Mouse (Mus musculus) small intestine, adult 2 months (tissue): ENCODE results near the gene Syt13.

Experiments used
- CTCF ChIP-seq: fragments of 200-500 bp; IDR thresholded peaks from 2 replicates; pipeline ENCODE4 v1.5.1; 2012; ENCODE audit warnings: low read depth, mild to moderate bottlenecking, control low read depth, inconsistent platforms, low read length, moderate library complexity, mixed read lengths; ENCODE audit not compliant: insufficient replicate concordance, insufficient read length; ENCODE audit errors: extremely low read depth
- POLR2A ChIP-seq: fragments of 200-500 bp; IDR thresholded peaks from 2 replicates; pipeline ENCODE4 v1.6.1; 2012; ENCODE audit warnings: low read depth, mild to moderate bottlenecking, control low read depth, inconsistent platforms, low read length, moderate library complexity

DNA sequence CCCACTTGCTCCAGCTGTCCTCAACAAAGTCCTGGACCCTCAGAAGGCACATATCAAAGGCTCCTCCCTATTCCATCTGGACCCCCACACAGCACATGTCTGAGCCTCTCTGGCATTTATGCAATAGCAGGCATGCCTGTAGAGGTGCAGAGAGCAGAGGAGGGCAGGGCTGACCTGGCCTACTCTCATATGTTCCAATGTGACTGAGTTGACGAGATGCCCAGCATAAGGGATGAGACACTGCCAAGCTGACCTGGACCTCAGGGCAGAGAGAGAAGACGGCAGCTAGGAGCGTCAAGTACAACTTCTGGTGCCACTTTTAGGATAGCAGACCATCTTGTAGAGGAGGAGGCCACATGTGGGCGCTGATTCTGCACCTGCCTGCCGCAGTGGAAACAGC lies 77.1 kb downstream of the Syt13 start:
- TF ChIP-seq CTCF (no peak), POLR2A (no peak)
